Mouse (Mus musculus): ENCODE data around the gene Nudt3. TPM values are rescaled to one million over a fixed set of nuclear protein-coding genes. Genes with fewer than 3 reads are reported as not detected.
A peak's percentile ranks its signal among the peaks of the same experiment; 100 is the strongest.

Gene Nudt3
- polyA plus RNA-seq, 1 experiment from 2014 or later = 20.5 TPM

DNA sequence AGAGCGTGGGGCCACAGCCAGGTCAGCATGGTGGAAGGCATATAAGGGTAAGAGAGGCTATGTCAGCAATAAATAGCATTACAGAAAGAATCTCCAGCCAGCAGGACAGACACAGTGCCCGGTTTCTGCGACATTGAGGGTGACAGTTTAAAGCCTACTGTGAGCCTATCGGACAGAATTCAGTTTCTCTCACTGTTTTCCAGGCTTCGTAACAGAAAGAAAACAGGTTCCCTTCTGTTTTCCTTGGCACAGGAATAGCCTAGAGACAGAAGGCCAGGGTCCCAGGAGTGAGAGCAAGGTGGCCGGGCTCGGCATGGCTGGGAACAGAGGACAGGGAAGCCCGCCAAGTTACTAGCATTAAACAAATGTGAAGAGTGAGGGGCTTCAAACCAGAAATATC, 43.5 kb downstream of the Nudt3 start:
- H3K36me3 ChIP-seq (ENCODE audit: control insufficient read depth, insufficient read depth) = peaks cover 5% of the 10 kb centered on the region; the same call in 1 of the 2 replicates
- H3K27me3 ChIP-seq (ENCODE audit: control insufficient read depth, insufficient read depth, low read depth, low read length) = no peaks in the 10 kb centered on the region
- H3K4me2 ChIP-seq (ENCODE audit: low read depth, low read length) = no peak overlapping the region
- H3K27ac ChIP-seq (ENCODE audit: low read length) = no peak overlapping the region
- no peak overlapping the region for H3K9ac ChIP-seq (ENCODE audit: low read depth, low read length)
- H3K4me1 ChIP-seq (ENCODE audit: control insufficient read depth, low read depth, low read length) = peaks cover 22% of the 10 kb centered on the region
- no peak overlapping the region for H3K4me3 ChIP-seq (ENCODE audit: low read depth, low read length)
- no peaks in the 10 kb centered on the region for H3K9me3 ChIP-seq (replicated peaks; ENCODE audit: control insufficient read depth, low read length)
- no peak for ATAC-seq (ENCODE audit: low read depth)
- WGBS (ENCODE audit: insufficient replicate concordance) = 80% methylated on average over 8 of the region's 8 CpGs

DNA sequence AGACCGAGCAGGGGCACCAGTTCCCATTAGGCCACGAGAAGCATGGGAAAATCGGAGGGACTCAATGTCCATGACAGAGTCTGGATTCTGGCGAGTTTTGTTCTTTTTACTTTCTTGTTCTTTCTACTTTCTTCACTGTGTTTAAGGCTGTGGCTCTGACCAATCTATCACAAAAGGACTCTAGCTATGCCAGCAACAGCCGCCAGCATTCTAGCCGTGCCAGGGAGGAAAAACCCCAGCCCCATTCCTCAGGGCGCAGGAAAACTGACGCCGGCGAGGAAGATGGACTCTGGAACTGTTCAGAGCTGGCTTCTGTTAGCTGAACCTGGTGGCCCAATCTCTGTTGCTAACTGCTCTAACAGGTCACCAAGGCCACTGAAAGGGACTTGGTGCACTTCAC, 44.8 kb downstream of the Nudt3 start:
- Histone ChIP-seq H3K36me3 (ENCODE audit: control insufficient read depth, insufficient read depth) (peaks cover 5% of the 10 kb centered on the region; the same call in 1 of the 2 replicates), H3K4me1 (ENCODE audit: control insufficient read depth, low read depth, low read length) (peaks cover 24% of the 10 kb centered on the region), H3K9ac (ENCODE audit: low read depth, low read length) (no peak overlapping the region), H3K27me3 (ENCODE audit: control insufficient read depth, insufficient read depth, low read depth, low read length) (no peaks in the 10 kb centered on the region), H3K4me2 (ENCODE audit: low read depth, low read length) (no peak overlapping the region), H3K27ac (ENCODE audit: low read length) (no peak overlapping the region), H3K4me3 (ENCODE audit: low read depth, low read length) (no peak overlapping the region), H3K9me3 (replicated peaks; ENCODE audit: control insufficient read depth, low read length) (no peaks in the 10 kb centered on the region)
- ATAC-seq (ENCODE audit: low read depth) = no peak
- WGBS (ENCODE audit: insufficient replicate concordance) = 83% methylated on average over 10 of the region's 10 CpGs

DNA sequence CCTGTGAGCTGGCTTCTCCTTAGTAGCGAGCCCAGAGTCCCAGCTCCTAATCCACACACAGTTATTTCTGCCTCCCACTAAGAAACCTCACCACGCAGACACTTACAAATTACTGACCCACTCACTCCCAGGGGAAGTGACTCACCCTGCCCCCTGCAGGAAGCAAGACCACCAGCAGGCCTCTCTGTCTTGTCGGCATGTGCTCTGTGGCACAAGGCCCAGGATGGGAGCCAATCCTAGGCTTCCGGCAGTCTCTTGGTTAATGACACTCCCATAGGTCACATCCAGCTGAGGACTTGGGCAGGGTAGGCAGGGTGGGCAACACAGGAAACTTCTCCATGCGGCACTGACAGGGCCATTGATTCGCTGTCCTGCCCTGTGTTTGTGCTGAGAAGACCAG, 45.8 kb downstream of the Nudt3 start:
- Histone ChIP-seq H3K4me3 (ENCODE audit: low read depth, low read length) (no peak overlapping the region), H3K4me2 (ENCODE audit: low read depth, low read length) (no peak overlapping the region), H3K27ac (ENCODE audit: low read length) (no peak overlapping the region), H3K4me1 (ENCODE audit: control insufficient read depth, low read depth, low read length) (peaks cover 21% of the 10 kb centered on the region), H3K9me3 (replicated peaks; ENCODE audit: control insufficient read depth, low read length) (no peaks in the 10 kb centered on the region), H3K36me3 (ENCODE audit: control insufficient read depth, insufficient read depth) (peaks cover 5% of the 10 kb centered on the region; the same call in 1 of the 2 replicates), H3K27me3 (ENCODE audit: control insufficient read depth, insufficient read depth, low read depth, low read length) (no peaks in the 10 kb centered on the region), H3K9ac (ENCODE audit: low read depth, low read length) (no peak overlapping the region)
- 59% methylated on average over 6 of the region's 6 CpGs for WGBS (ENCODE audit: insufficient replicate concordance)
- no peak for ATAC-seq (ENCODE audit: low read depth)

DNA sequence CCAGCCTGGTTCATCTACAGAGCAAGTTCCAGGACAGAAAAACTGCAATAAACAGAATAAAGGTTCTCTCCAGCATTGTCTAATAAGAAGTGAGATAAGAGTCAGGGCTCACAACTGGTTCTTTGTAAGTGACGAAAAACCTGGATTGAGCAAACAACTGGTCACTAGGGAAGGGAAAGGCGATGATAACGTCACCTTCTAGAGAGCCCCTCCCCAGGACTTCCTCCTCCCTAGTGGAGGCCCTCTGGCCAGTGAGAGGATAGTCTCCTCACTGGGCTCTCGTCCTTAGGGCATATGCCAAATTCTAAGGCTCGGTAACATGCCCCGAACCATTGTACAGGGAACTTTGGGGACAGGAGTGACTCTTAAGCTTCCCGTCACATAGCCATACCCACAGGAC, 47.2 kb downstream of the Nudt3 start:
- Histone ChIP-seq H3K36me3 (ENCODE audit: control insufficient read depth, insufficient read depth) (peaks cover 5% of the 10 kb centered on the region; the same call in 1 of the 2 replicates), H3K27me3 (ENCODE audit: control insufficient read depth, insufficient read depth, low read depth, low read length) (no peaks in the 10 kb centered on the region), H3K9me3 (replicated peaks; ENCODE audit: control insufficient read depth, low read length) (no peaks in the 10 kb centered on the region), H3K27ac (ENCODE audit: low read length) (no peak overlapping the region), H3K4me2 (ENCODE audit: low read depth, low read length) (no peak overlapping the region), H3K4me3 (ENCODE audit: low read depth, low read length) (no peak overlapping the region), H3K9ac (ENCODE audit: low read depth, low read length) (no peak overlapping the region), H3K4me1 (ENCODE audit: control insufficient read depth, low read depth, low read length) (peaks cover 21% of the 10 kb centered on the region)
- no peak for ATAC-seq (ENCODE audit: low read depth)
- WGBS (ENCODE audit: insufficient replicate concordance) = 69% methylated on average over 7 of the region's 7 CpGs

DNA sequence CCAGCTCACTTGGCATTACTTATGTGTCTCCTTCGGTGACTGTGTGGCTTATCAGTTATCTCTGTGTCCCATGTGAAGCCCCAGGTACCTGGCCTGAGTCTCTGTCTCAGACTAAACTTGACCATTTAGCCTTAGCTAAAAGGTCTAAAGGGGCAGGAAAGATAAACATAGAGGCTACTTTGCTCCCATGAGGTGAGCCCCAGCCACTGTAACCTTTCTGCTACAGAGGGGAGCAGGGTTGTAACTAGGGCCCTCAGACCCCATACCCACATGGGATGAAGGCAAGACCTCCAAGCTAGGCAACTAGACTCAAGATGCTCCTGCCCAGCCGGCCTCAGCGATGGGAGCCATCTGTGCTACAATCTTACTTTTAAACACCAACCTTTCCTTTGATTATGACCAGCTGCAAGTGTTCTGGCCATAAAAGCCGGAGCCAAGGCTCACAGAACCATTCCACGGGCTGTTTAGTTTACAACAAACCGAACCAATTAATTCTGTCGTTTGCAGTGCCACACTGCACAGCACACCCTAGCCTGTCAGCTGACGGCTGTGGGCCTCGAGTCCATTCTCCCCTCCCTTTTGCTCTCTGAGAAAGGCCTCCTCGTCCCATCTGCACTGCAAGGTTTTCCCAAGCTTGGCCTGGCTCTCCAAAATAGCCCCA, 48.0 kb downstream of the Nudt3 start:
- Histone ChIP-seq H3K4me1 (ENCODE audit: control insufficient read depth, low read depth, low read length) (peaks cover 13% of the 10 kb centered on the region), H3K27me3 (ENCODE audit: control insufficient read depth, insufficient read depth, low read depth, low read length) (no peaks in the 10 kb centered on the region), H3K36me3 (ENCODE audit: control insufficient read depth, insufficient read depth) (0 out of 2 replicates have a peak, but pooled peaks cover 2% of the 10 kb centered on the region), H3K9me3 (replicated peaks; ENCODE audit: control insufficient read depth, low read length) (no peaks in the 10 kb centered on the region), H3K27ac (ENCODE audit: low read length) (no peak overlapping the region), H3K9ac (ENCODE audit: low read depth, low read length) (no peak overlapping the region), H3K4me3 (ENCODE audit: low read depth, low read length) (no peak overlapping the region), H3K4me2 (ENCODE audit: low read depth, low read length) (no peak overlapping the region)
- WGBS (ENCODE audit: insufficient replicate concordance) = 62% methylated on average over 10 of the region's 10 CpGs
- ATAC-seq (ENCODE audit: low read depth) = 0 out of 2 replicates have a peak, but pooled peaks have one; percentile 3

DNA sequence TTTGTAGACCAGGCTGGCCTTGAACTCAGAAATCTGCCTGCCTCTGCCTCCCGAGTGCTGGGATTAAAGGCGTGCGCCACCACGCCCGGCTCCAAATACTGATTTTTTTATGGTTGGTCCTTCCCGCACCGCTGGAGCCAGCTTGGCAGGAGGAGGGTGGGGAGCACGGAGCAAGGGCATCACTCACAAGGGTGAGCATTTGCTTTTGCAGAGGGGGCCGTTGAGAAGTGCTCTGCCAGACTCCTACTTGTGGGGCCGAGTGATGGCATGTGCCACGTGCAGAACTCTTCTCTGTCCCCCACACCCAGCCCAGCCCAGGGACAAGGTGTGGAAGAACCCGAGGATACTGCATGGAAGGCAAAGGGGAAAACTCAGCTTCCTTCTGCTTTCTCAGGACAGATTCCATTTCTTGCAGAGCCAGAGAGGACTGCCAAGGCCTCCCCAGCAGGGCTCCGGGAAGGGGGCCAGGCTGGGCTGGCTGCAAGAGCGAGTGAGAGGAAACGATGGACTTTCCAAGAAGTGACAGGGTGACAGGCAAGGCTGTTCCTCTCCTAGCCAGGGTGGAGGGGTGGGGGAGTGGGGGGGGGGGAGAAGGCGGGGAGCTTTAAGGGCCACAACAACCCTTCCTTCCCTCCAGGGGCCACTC, 48.7 kb downstream of the Nudt3 start:
- H3K4me2 ChIP-seq (ENCODE audit: low read depth, low read length) = no peak overlapping the region
- H3K27me3 ChIP-seq (ENCODE audit: control insufficient read depth, insufficient read depth, low read depth, low read length) = no peaks in the 10 kb centered on the region
- peaks cover 9% of the 10 kb centered on the region for H3K4me1 ChIP-seq (ENCODE audit: control insufficient read depth, low read depth, low read length)
- no peak for ATAC-seq (ENCODE audit: low read depth)
- no peak overlapping the region for H3K27ac ChIP-seq (ENCODE audit: low read length)
- H3K36me3 ChIP-seq (ENCODE audit: control insufficient read depth, insufficient read depth) = 0 out of 2 replicates have a peak, but pooled peaks cover 2% of the 10 kb centered on the region
- H3K4me3 ChIP-seq (ENCODE audit: low read depth, low read length) = no peak overlapping the region
- H3K9me3 ChIP-seq (replicated peaks; ENCODE audit: control insufficient read depth, low read length) = no peaks in the 10 kb centered on the region
- 67% methylated on average over 15 of the region's 16 CpGs for WGBS (ENCODE audit: insufficient replicate concordance)
- no peak overlapping the region for H3K9ac ChIP-seq (ENCODE audit: low read depth, low read length)

DNA sequence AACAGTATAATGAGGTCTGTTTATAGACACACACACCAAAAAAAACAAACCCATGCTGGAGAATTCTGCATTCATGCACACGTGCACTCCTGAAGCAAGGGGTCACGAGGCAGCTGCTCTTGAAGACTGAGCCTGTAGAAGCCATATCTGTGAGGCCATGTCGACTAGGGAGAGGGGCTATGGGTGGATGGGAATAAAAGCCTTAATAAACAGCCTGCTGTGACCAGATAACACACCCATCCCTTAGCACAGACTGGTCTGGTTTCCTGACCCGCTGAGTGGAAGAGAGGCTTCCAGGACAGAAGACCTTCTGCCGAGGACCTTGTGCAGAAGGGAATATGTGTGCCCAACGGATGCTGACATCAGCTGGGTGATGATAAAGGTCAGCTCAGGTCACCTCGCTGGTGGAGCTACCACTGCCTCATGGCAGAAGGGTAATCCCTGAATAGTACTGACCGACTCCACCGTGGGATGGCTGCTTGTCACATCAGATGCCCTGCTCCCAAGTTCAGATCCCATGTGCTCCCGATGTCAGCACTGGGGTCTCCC, 49.4 kb downstream of the Nudt3 start:
- WGBS (ENCODE audit: insufficient replicate concordance) = 36% methylated on average over 10 of the region's 10 CpGs
- no peaks in the 10 kb centered on the region for H3K9me3 ChIP-seq (replicated peaks; ENCODE audit: control insufficient read depth, low read length)
- peaks cover 9% of the 10 kb centered on the region for H3K4me1 ChIP-seq (ENCODE audit: control insufficient read depth, low read depth, low read length)
- no peaks in the 10 kb centered on the region for H3K36me3 ChIP-seq (ENCODE audit: control insufficient read depth, insufficient read depth)
- no peak overlapping the region for H3K27ac ChIP-seq (ENCODE audit: low read length)
- ATAC-seq (ENCODE audit: low read depth) = 0 out of 2 replicates have a peak, but pooled peaks have one; percentile 37
- no peak overlapping the region for H3K4me2 ChIP-seq (ENCODE audit: low read depth, low read length)
- no peaks in the 10 kb centered on the region for H3K27me3 ChIP-seq (ENCODE audit: control insufficient read depth, insufficient read depth, low read depth, low read length)
- H3K4me3 ChIP-seq (ENCODE audit: low read depth, low read length) = no peak overlapping the region
- no peak overlapping the region for H3K9ac ChIP-seq (ENCODE audit: low read depth, low read length)

DNA sequence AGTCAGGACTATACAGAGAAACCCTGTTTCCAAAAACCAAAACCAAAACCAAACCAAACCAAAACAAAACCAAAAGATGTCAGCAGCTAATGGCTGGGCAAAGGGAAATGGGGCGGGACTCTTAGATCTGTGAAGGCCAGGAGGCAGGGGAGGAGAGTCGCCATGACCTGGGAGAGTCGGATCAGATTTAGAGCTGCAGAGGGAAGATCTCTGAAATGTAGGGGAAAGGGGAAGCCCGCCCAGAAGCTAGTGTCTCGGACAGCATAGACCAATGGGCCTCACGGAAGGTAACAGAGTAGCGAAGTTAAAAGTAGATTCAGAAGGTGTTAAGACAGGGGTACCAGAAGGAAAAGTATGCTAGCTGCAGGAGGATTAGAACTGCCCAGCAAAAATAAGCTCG, 52.0 kb downstream of the Nudt3 start:
- ATAC-seq (ENCODE audit: low read depth) = no peak
- Histone ChIP-seq H3K9me3 (replicated peaks; ENCODE audit: control insufficient read depth, low read length) (no peaks in the 10 kb centered on the region), H3K4me1 (ENCODE audit: control insufficient read depth, low read depth, low read length) (peaks cover 11% of the 10 kb centered on the region), H3K36me3 (ENCODE audit: control insufficient read depth, insufficient read depth) (no peaks in the 10 kb centered on the region), H3K4me2 (ENCODE audit: low read depth, low read length) (no peak overlapping the region), H3K27me3 (ENCODE audit: control insufficient read depth, insufficient read depth, low read depth, low read length) (no peaks in the 10 kb centered on the region), H3K9ac (ENCODE audit: low read depth, low read length) (no peak overlapping the region), H3K4me3 (ENCODE audit: low read depth, low read length) (no peak overlapping the region), H3K27ac (ENCODE audit: low read length) (no peak overlapping the region)
- 54% methylated on average over 8 of the region's 8 CpGs for WGBS (ENCODE audit: insufficient replicate concordance)

DNA sequence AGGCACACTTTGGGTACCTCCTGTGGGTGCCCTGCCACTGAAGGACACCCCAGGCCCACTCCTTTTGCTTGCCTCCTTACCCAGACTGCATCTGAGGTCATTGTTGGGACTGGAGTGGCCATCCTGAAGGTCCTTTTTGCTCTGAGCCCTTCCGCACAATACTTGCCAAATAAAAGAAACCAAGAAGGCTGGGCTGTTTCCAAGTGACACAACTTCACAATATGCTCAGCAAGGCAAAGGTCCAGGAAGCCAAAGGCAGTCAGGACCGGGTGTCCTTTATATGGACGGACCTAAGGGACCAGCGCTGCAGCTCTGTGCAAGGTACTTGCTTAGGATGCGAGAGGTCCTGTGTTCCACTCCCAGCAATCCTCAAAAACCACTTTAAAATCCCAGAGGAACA, 55.1 kb downstream of the Nudt3 start:
- no peak for ATAC-seq (ENCODE audit: low read depth)
- no peaks in the 10 kb centered on the region for H3K36me3 ChIP-seq (ENCODE audit: control insufficient read depth, insufficient read depth)
- H3K27me3 ChIP-seq (ENCODE audit: control insufficient read depth, insufficient read depth, low read depth, low read length) = no peaks in the 10 kb centered on the region
- no peak overlapping the region for H3K9ac ChIP-seq (ENCODE audit: low read depth, low read length)
- no peak overlapping the region for H3K27ac ChIP-seq (ENCODE audit: low read length)
- H3K9me3 ChIP-seq (replicated peaks; ENCODE audit: control insufficient read depth, low read length) = no peaks in the 10 kb centered on the region
- H3K4me1 ChIP-seq (ENCODE audit: control insufficient read depth, low read depth, low read length) = peaks cover 28% of the 10 kb centered on the region
- no peak overlapping the region for H3K4me3 ChIP-seq (ENCODE audit: low read depth, low read length)
- H3K4me2 ChIP-seq (ENCODE audit: low read depth, low read length) = no peak overlapping the region
- WGBS (ENCODE audit: insufficient replicate concordance) = 82% methylated on average over 5 of the region's 5 CpGs
